Mouse (Mus musculus) limb, embryonic 14.5 days (tissue): ENCODE measurements around the gene Cfap126. TPM values are rescaled to one million over a fixed set of nuclear protein-coding genes. Genes with fewer than 3 reads are reported as not detected.
A peak's percentile ranks its signal among the peaks of the same experiment; 100 is the strongest.
"Not testable (repeated sequence)": the region's sequence is repeated elsewhere in the genome, so short reads cannot be mapped to it uniquely, and the experiment has no call there.

Source experiments
- ATAC-seq: fragments of 200-750 bp; cut with Nextera tagmentation; 2 replicates; pipeline ENCODE4 v1.8.0; 2017; ENCODE audit warnings: low read depth, moderate number of reproducible peaks, moderate TSS enrichment; ENCODE audit not compliant: low FRiP score
- DNase-seq: peaks from one replicate; pipeline ENCODE4 v3.0.0-alpha.2; 2015; ENCODE audit warnings: low spot score
- H3K27ac ChIP-seq: fragments of 300-500 bp; sonication (generic); replicated peaks from 2 replicates; pipeline ENCODE4 v1.5.1; 2014; ENCODE audit warnings: low read depth, mild to moderate bottlenecking, low read length, moderate library complexity, mixed read lengths
- H3K27me3 ChIP-seq: fragments of 300-500 bp; sonication (generic); 2 replicates; pipeline ENCODE4 v1.6.1; 2014; ENCODE audit warnings: low read length, mixed read lengths; ENCODE audit not compliant: control insufficient read depth, insufficient read depth
- H3K36me3 ChIP-seq: fragments of 300-500 bp; sonication (generic); 2 replicates; pipeline ENCODE4 v1.6.1; 2014; ENCODE audit warnings: mild to moderate bottlenecking, low read length, moderate library complexity, mixed read lengths; ENCODE audit not compliant: control insufficient read depth, insufficient read depth
- H3K4me1 ChIP-seq: fragments of 300-500 bp; sonication (generic); 2 replicates; pipeline ENCODE4 v1.6.1; 2014; ENCODE audit warnings: antibody characterized with exemption, low read length, mixed read lengths; ENCODE audit not compliant: control insufficient read depth, insufficient read depth
- H3K4me2 ChIP-seq: fragments of 300-500 bp; sonication (generic); replicated peaks from 2 replicates; pipeline ENCODE4 v1.6.1; 2014; ENCODE audit warnings: low read depth, mild to moderate bottlenecking, low read length, moderate library complexity; ENCODE audit not compliant: severe bottlenecking
- H3K4me3 ChIP-seq: fragments of 300-500 bp; sonication (generic); replicated peaks from 2 replicates; pipeline ENCODE4 v1.5.1; 2014; ENCODE audit warnings: low read length
- H3K9ac ChIP-seq: fragments of 300-500 bp; sonication (generic); 2 replicates; pipeline ENCODE4 v1.6.1; 2014; ENCODE audit warnings: mild to moderate bottlenecking, low read depth, low read length, moderate library complexity; ENCODE audit not compliant: severe bottlenecking
- H3K9me3 ChIP-seq: fragments of 300-500 bp; sonication (generic); 2 replicates; pipeline ENCODE4 v1.6.1; 2016; ENCODE audit warnings: low read length; ENCODE audit not compliant: control insufficient read depth
- POLR2A ChIP-seq: fragments of 200-500 bp; IDR thresholded peaks from 2 replicates; pipeline ENCODE4 v1.8.0; 2012; ENCODE audit warnings: inconsistent platforms, mild to moderate bottlenecking, moderate library complexity, borderline replicate concordance; ENCODE audit not compliant: insufficient read depth, insufficient read length; ENCODE audit errors: extremely low read depth
- whole genome bisulfite sequencing: fragments of 180-500 bp; shearing (Covaris S2); extraction: QIAGEN DNeasy Blood & Tissue Kit; methylation state at CpG from one replicate; pipeline ENCODE4 v1.1.7; 2014; 5-methylcytosine and 5-hydroxymethylcytosine counted together
- polyA plus RNA-seq, 2 experiments: library from polyadenylated mRNA; depleted of rRNA in 1 of 2; stranded (reverse) in 1 of 2; unstranded in 1 of 2; fragments of >200 nt; fragmentation: Nextera tagmentation in 1 of 2; extraction: Ambion mirVana in 1 of 2; gene quantifications; 2 replicates each; pipeline versions ENCODE4 v1.2.1 to v1.2.3; 2012 to 2014

The Cfap126 gene
- polyA plus RNA-seq (2012; rRNA removed) (2.1 and 2.7 TPM in 2 replicates), polyA plus RNA-seq (2014; fragmentation: Nextera tagmentation; extraction: Ambion mirVana) (1.1 and 1.3 TPM in 2 replicates)

DNA sequence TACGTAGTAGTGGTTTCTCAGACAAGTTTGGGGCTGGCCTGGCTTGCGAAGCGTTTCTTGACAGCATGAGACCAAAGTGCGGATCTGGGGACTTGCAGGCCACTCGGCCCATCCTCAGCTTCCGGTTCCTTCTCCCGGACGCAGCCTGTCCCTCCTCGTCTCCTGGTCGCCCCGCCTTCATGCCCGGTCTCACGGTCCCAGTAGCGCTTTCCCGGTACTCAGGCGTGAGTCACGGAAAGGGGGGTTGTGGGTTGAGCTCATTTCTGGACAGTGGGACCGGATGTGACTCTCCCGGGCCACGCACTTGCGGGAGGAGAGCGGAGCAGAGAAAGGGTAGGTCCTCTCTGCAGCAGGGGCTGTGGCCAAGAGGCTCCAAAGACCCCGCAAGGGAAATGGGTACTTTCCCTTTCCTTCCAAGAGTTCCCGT is at the start of gene Cfap126:
Cfap126 (plus strand) TSS at position 46 of the 427 bp plus-strand sequence.
- TF ChIP-seq POLR2A = no peak
- Histone ChIP-seq H3K36me3 (no peaks in the 10 kb centered on the region), H3K27me3 (no peaks in the 10 kb centered on the region), H3K27ac (peak within 1 kb of the TSS; percentile 52), H3K9me3 (no peaks in the 10 kb centered on the region), H3K4me1 (0 out of 2 replicates have a peak, but pooled peaks cover 2% of the 10 kb centered on the region), H3K9ac (peak within 1 kb of the TSS; percentile 67), H3K4me2 (peak within 1 kb of the TSS; percentile 71), H3K4me3 (peak within 1 kb of the TSS; percentile 50)
- WGBS = under 1% methylated on average over 24 of the region's 24 CpGs
- ATAC-seq (peak; percentile 20), DNase-seq (peak; percentile 54)

DNA sequence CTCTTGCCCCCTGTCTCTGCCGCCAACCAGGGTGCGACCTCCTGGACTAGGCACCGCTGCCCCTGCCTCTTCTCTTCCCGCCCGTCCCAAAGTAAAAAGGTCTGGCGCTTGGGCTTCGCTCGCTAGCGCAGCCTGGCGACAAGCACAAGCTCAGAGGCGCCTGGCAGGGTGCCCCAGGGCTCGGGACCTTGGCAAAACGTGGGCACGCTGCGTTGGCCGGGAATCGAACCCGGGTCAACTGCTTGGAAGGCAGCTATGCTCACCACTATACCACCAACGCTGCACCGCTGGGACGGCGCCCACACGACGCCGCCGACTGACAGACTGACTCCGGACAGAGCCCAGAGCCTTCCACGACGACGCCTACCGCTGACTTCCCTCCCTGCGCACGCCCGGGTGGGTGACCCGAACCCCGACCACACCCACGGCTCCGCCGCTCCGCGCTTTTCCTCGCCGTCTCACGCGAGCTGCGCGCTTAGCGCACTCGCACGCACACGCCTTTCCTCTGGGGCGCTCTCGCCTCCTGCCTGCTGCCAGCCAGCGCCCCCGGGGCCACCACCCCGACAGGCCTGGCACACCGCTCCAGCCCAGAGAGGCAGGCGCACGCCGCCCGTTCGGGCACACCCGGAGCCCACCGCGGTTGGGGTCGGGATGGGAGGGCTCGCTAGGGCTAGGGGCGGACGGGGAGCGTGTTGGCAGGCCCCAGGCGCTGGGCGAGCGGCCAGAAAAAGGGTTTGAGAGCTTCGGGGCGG is 49.1 kb upstream of the Cfap126 start, which contains the start of gene Fcgr3:
Fcgr3 (minus strand) TSS at position 445 of the 752 bp plus-strand sequence.
- H3K9ac ChIP-seq = peak within 1 kb of the TSS; percentile 44; the same call in 1 of the 2 replicates

DNA sequence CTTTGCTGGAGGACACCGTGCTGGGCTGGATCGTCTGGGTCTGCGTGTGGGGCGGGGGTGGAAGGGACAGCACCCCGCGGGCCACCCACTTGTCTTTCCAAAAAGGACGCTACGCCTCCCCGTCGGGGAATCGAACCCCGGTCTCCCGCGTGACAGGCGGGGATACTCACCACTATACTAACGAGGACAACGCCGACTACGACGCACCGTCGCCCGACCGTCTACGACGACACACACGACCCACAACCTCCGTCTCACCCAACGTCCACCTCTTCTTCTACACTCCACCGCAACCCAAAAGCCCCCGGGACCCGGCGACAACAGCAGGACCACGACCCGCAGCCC is 48.5 kb upstream of the Cfap126 start:
- peaks cover 39% of the 10 kb centered on the region for H3K27me3 ChIP-seq

More for the DNA sequence above, 49.1 kb upstream of the Cfap126 start, which contains the start of gene Fcgr3:
- Histone ChIP-seq H3K4me2 (peak within 1 kb of the TSS; percentile 62), H3K27me3 (peaks cover 35% of the 10 kb centered on the region), H3K4me3 (peak within 1 kb of the TSS; percentile 47)
- H3K9me3 ChIP-seq, H3K27ac ChIP-seq, H3K36me3 ChIP-seq, H3K4me1 ChIP-seq: not testable (repeated sequence)
- peak; percentile 19 for DNase-seq
- ATAC-seq = peak; percentile 59
- 3% methylated on average over 38 of the region's 75 CpGs for WGBS

DNA sequence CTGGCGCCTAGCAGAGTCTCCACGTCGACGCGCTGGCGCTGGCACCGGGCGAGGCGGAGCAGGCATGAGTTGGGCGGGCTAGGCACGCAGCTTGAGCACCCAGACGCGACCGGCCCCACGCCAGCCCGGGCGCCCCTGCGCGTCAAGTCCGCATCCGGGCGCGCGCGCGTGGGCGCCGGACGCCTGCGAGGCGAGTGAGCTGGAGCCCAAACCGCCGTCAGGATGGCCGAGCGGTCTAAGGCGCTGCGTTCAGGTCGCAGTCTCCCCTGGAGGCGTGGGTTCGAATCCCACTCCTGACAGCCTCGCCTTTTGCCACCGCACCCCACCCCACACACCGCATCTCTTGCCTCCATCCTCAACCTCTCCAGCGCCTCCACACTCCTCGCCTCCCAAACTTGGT is 48.0 kb upstream of the Cfap126 start:
- peak; percentile 3; the same call in 1 of the 2 replicates for ATAC-seq
- not testable (repeated sequence) for H3K27ac ChIP-seq, DNase-seq, H3K9ac ChIP-seq, H3K9me3 ChIP-seq, H3K4me1 ChIP-seq, H3K36me3 ChIP-seq
- peak overlapping the region; percentile 29 for H3K4me3 ChIP-seq
- H3K4me2 ChIP-seq = peak overlapping the region; percentile 38
- peaks cover 39% of the 10 kb centered on the region for H3K27me3 ChIP-seq
- 6% methylated on average over 24 of the region's 45 CpGs for WGBS

More for the DNA sequence above, 48.5 kb upstream of the Cfap126 start:
- H3K4me2 ChIP-seq = peak overlapping the region; percentile 37; the same call in 1 of the 2 replicates
- ATAC-seq = peak; percentile 28
- H3K4me1 ChIP-seq, H3K36me3 ChIP-seq, DNase-seq, H3K27ac ChIP-seq, H3K9ac ChIP-seq, H3K9me3 ChIP-seq: not testable (repeated sequence)
- WGBS = 0% methylated on average over 13 of the region's 35 CpGs
- peak overlapping the region; percentile 47 for H3K4me3 ChIP-seq

DNA sequence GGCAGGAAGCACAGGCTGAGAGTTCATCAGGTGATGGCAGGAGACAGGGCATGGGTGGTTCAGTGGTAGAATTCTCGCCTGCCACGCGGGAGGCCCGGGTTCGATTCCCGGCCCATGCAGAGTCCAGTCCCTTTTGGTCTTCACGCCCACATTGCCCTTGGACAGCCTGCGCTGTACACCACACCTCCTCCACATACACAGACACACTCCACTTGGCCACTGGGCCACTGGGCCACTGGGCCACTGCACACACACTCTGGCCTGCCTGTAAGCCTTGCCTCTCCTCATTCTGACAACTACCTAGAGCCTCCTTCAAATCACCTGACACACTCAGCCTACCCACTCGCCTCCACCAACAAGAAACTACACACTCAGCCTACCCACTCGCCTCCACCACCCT is 47.1 kb upstream of the Cfap126 start:
- H3K4me1 ChIP-seq, H3K9me3 ChIP-seq, H3K4me3 ChIP-seq, H3K4me2 ChIP-seq, DNase-seq, H3K9ac ChIP-seq, H3K27ac ChIP-seq, H3K36me3 ChIP-seq: not testable (repeated sequence)
- ATAC-seq = peak; percentile 10; the same call in 1 of the 2 replicates
- peaks cover 39% of the 10 kb centered on the region for H3K27me3 ChIP-seq
- 23% methylated on average over 2 of the region's 10 CpGs for WGBS

DNA sequence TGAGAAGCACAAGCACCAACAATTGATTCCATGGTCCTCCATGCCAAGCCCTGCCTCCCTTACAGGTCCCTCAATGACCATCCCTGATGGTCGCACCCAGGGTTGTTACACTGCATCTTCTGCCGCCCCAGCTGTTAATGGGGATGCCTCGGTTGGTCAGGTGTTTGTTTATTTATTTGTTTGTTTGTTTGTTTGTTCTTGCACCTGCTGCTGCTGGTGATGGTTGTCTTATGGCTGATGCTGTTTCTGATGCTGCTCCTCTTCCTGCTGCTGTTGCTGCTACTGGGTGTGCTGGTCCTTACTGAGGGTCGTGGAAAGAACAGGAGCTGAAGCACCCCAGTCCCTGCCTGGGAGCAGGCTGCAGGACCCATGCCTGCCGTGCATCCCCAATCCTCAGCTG is 45.8 kb upstream of the Cfap126 start:
- not testable (repeated sequence) for H3K9me3 ChIP-seq, H3K4me1 ChIP-seq, H3K36me3 ChIP-seq, H3K4me2 ChIP-seq, H3K9ac ChIP-seq, DNase-seq, ATAC-seq, H3K27ac ChIP-seq, H3K4me3 ChIP-seq
- H3K27me3 ChIP-seq = peaks cover 38% of the 10 kb centered on the region
- 45% methylated on average over 5 of the region's 5 CpGs for WGBS

DNA sequence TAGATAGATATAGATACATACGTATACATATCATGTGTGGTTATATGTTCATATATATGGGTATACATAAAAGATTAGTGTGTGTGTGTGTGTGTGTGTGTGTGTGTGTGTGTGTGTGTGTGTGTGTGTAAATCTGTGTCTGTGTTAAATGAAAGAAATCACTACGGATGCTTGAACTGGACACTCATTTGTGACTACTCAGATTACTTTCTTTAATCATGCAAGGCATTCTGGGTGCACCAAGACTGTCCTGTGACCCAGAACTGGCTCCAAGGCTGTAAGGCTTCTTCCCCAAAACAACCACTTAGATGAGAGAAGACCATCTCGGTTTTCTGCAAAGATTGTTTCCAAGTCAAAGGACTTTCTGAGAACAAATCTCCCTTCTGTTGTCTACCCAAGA is 44.2 kb upstream of the Cfap126 start:
- not testable (repeated sequence) for ATAC-seq, H3K4me3 ChIP-seq, H3K4me2 ChIP-seq, H3K9me3 ChIP-seq, H3K9ac ChIP-seq, H3K27ac ChIP-seq, H3K4me1 ChIP-seq, H3K36me3 ChIP-seq
- H3K27me3 ChIP-seq = peaks cover 34% of the 10 kb centered on the region
- peak; percentile 15 for DNase-seq
- WGBS = 63% methylated on average over 3 of the region's 3 CpGs

DNA sequence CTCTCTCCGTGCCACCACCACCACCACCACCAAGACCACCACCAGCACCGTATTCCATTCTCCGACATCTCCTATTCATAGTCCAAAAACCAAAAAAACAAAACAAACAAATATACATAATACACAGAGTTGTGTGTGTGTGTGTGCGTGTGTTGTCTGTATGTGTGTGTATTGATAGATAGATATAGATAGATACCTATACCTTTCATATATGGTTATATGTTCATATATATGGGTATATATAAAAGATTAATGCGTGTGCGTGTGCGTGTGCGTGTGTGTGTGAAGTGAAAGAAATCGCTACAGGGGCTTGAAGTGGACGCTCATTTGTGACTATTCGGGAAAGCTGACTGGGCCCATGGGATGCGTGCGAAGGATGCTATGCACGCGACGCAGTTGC is 42.8 kb upstream of the Cfap126 start:
- not testable (repeated sequence) for H3K4me3 ChIP-seq, H3K4me1 ChIP-seq, H3K36me3 ChIP-seq, H3K4me2 ChIP-seq, DNase-seq, H3K27ac ChIP-seq, ATAC-seq, H3K9me3 ChIP-seq, H3K9ac ChIP-seq
- H3K27me3 ChIP-seq = peaks cover 24% of the 10 kb centered on the region
- 26% methylated on average over 11 of the region's 16 CpGs for WGBS
